In the genomic region with DNA sequence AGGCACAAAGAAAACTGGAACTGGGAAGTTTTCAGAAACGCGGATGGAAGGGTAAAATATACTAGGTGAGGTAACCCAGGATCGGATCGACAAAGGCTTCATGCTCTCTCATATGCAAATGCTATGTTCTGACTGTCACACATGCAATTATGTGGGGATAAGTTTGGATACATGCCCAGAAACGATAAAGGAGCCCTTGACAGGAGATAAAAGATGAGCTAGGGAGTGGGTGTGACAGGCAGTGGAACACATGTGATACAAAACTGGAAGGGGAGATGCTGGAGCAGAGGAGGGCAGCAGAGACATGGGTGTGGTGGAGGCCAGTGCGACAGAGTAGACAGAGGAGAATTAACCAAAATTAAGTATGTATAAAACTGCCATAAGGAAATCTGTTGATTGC, we compare ENCODE assay signal across 24 mouse cellular contexts.
DNase-seq lines count a peak whose midpoint lies in the region; ATAC-seq lines count a peak whose summit lies in the region.
"Had no signal": no experiment of that assay in that cellular context is flagged by ENCODE, and none has a peak within 500 bp of the region (broad histone marks: within the 10 kb centered on the region; RNA-seq: fewer than 3 reads in every experiment).

No protein-coding gene starts in this region.

- H3K4me1 ChIP-seq in forebrain, embryonic 13.5 days, result peaks cover 6% of the 10 kb centered on the region; the same call in 1 of the 2 replicates
- no peaks in the 10 kb centered on the region for H3K4me1 ChIP-seq in forebrain, embryonic 11.5 days (replicated peaks; ENCODE audit: control insufficient read depth, insufficient read depth, low read length)
- H3K4me1 ChIP-seq in hindbrain, embryonic 13.5 days (replicated peaks), result no peaks in the 10 kb centered on the region; the same call in 1 of the 2 replicates
- no peaks in the 10 kb centered on the region for H3K4me1 ChIP-seq in hindbrain, embryonic 11.5 days (replicated peaks; ENCODE audit: control insufficient read depth, insufficient read depth, low read length)
- 0 out of 2 replicates have a peak, but pooled peaks cover 5% of the 10 kb centered on the region for H3K4me1 ChIP-seq in midbrain, embryonic 13.5 days (replicated peaks)
- no peaks in the 10 kb centered on the region for H3K4me1 ChIP-seq in midbrain, embryonic 11.5 days (ENCODE audit: control insufficient read depth, insufficient read depth, low read length)
- H3K4me1 ChIP-seq: embryonic facial prominence, embryonic 10.5 days; heart, embryonic 10.5 days had no signal

- no peak overlapping the region for H3K4me2 ChIP-seq in forebrain, embryonic 13.5 days
- no peak overlapping the region for H3K4me2 ChIP-seq in forebrain, embryonic 11.5 days (ENCODE audit: low read depth, low read length, severe bottlenecking)
- no peak overlapping the region for H3K4me2 ChIP-seq in hindbrain, embryonic 13.5 days
- no peak overlapping the region for H3K4me2 ChIP-seq in hindbrain, embryonic 11.5 days (replicated peaks; ENCODE audit: low read depth, low read length)
- no peak overlapping the region for H3K4me2 ChIP-seq in midbrain, embryonic 13.5 days (replicated peaks)
- H3K4me2 ChIP-seq in midbrain, embryonic 11.5 days, result no peak overlapping the region

- no peaks in the 10 kb centered on the region for H3K27me3 ChIP-seq in forebrain, embryonic 13.5 days
- H3K27me3 ChIP-seq in forebrain, embryonic 11.5 days (ENCODE audit: control insufficient read depth, insufficient read depth, low read length), result no peaks in the 10 kb centered on the region
- no peaks in the 10 kb centered on the region for H3K27me3 ChIP-seq in hindbrain, embryonic 13.5 days
- no peaks in the 10 kb centered on the region for H3K27me3 ChIP-seq in hindbrain, embryonic 11.5 days (ENCODE audit: control insufficient read depth, insufficient read depth, low read length)
- H3K27me3 ChIP-seq in midbrain, embryonic 13.5 days, result no peaks in the 10 kb centered on the region
- H3K27me3 ChIP-seq in midbrain, embryonic 11.5 days (ENCODE audit: control insufficient read depth, insufficient read depth, low read length), result no peaks in the 10 kb centered on the region; the same call in 1 of the 2 replicates

- no peaks in the 10 kb centered on the region for H3K9me3 ChIP-seq in forebrain, embryonic 13.5 days (replicated peaks)
- H3K9me3 ChIP-seq in forebrain, embryonic 11.5 days (ENCODE audit: control insufficient read depth, low read length), result no peaks in the 10 kb centered on the region
- H3K9me3 ChIP-seq in hindbrain, embryonic 13.5 days, result no peaks in the 10 kb centered on the region
- H3K9me3 ChIP-seq in hindbrain, embryonic 11.5 days (ENCODE audit: control insufficient read depth, low read length), result no peaks in the 10 kb centered on the region
- no peaks in the 10 kb centered on the region for H3K9me3 ChIP-seq in midbrain, embryonic 13.5 days
- H3K9me3 ChIP-seq in midbrain, embryonic 11.5 days (ENCODE audit: control insufficient read depth, low read length), result no peaks in the 10 kb centered on the region
- H3K9me3 ChIP-seq: embryonic facial prominence, embryonic 10.5 days; G1E; heart, embryonic 10.5 days had no signal

- ATAC-seq in forebrain, embryonic 13.5 days, result peak; percentile 89
- ATAC-seq in forebrain, embryonic 11.5 days (replicated peaks; ENCODE audit: low FRiP score), result no peak
- ATAC-seq in hindbrain, embryonic 13.5 days (ENCODE audit: low FRiP score), result peak; percentile 43; the same call in 1 of the 2 replicates
- no peak for ATAC-seq in hindbrain, embryonic 11.5 days (ENCODE audit: low FRiP score)
- ATAC-seq in midbrain, embryonic 13.5 days, result 0 out of 2 replicates have a peak, but pooled peaks have one; percentile 43
- no peak for ATAC-seq in midbrain, embryonic 11.5 days (ENCODE audit: low FRiP score)
- ATAC-seq: CD4-positive, CD25-positive, alpha-beta regulatory T cell, adult 4 months; intestine, embryonic 16.5 days had no signal

- no peak for DNase-seq in forebrain, embryonic 11.5 days (ENCODE audit: low spot score)
- DNase-seq in hindbrain, embryonic 11.5 days (ENCODE audit: low spot score), result no peak
- no peak for DNase-seq in midbrain, embryonic 11.5 days (ENCODE audit: low spot score, missing footprints)
- DNase-seq in brain, embryonic 18.5 days (ENCODE audit: low read depth, low spot score), result peak; percentile 10
- DNase-seq in layer of hippocampus, adult 9-11 months, result no peak
- DNase-seq: adrenal gland, adult 8-10 months; adrenal gland, postnatal 36 days; B cell, adult 2 months; cerebellum, adult 18-20 months; cerebellum, adult 9-11 months; cerebellum, postnatal 36 days; gastrocnemius, adult 2 months; gastrocnemius, postnatal 36 days; heart, adult 18-20 months; heart, postnatal 10 days; kidney, adult 2 months had no signal

- 52% methylated on average over 6 of the region's 6 CpGs for WGBS in forebrain, embryonic 13.5 days
- WGBS in forebrain, embryonic 11.5 days, result 84% methylated on average over 6 of the region's 6 CpGs
- WGBS in hindbrain, embryonic 13.5 days, result 63% methylated on average over 6 of the region's 6 CpGs
- 86% methylated on average over 6 of the region's 6 CpGs for WGBS in hindbrain, embryonic 11.5 days
- 71% methylated on average over 6 of the region's 6 CpGs for WGBS in midbrain, embryonic 13.5 days
- WGBS in midbrain, embryonic 11.5 days, result 85% methylated on average over 6 of the region's 6 CpGs

- no peak overlapping the region for H3K4me3 ChIP-seq in forebrain, embryonic 13.5 days
- no peak overlapping the region for H3K4me3 ChIP-seq in forebrain, embryonic 11.5 days (ENCODE audit: low read depth, low read length)
- no peak overlapping the region for H3K4me3 ChIP-seq in hindbrain, embryonic 13.5 days
- no peak overlapping the region for H3K4me3 ChIP-seq in hindbrain, embryonic 11.5 days (ENCODE audit: low read depth, low read length)
- no peak overlapping the region for H3K4me3 ChIP-seq in midbrain, embryonic 13.5 days (replicated peaks)
- H3K4me3 ChIP-seq in midbrain, embryonic 11.5 days (ENCODE audit: low read depth, low read length), result no peak overlapping the region
- H3K4me3 ChIP-seq: embryonic facial prominence, embryonic 10.5 days; gastrocnemius, adult 2 months; heart, embryonic 10.5 days had no signal

- no peaks in the 10 kb centered on the region for H3K36me3 ChIP-seq in forebrain, embryonic 13.5 days (ENCODE audit: poor library complexity, severe bottlenecking)
- H3K36me3 ChIP-seq in forebrain, embryonic 11.5 days (ENCODE audit: control insufficient read depth, insufficient read depth, low read length), result no peaks in the 10 kb centered on the region
- H3K36me3 ChIP-seq in hindbrain, embryonic 13.5 days, result no peaks in the 10 kb centered on the region
- no peaks in the 10 kb centered on the region for H3K36me3 ChIP-seq in hindbrain, embryonic 11.5 days (ENCODE audit: control insufficient read depth, insufficient read depth, low read length)
- no peaks in the 10 kb centered on the region for H3K36me3 ChIP-seq in midbrain, embryonic 13.5 days
- no peaks in the 10 kb centered on the region for H3K36me3 ChIP-seq in midbrain, embryonic 11.5 days (ENCODE audit: control insufficient read depth, insufficient read depth, low read length)
- H3K36me3 ChIP-seq: embryonic facial prominence, embryonic 10.5 days; G1E; heart, embryonic 10.5 days had no signal

- no peak overlapping the region for H3K9ac ChIP-seq in forebrain, embryonic 13.5 days
- H3K9ac ChIP-seq in forebrain, embryonic 11.5 days (ENCODE audit: low read length), result no peak overlapping the region
- no peak overlapping the region for H3K9ac ChIP-seq in hindbrain, embryonic 13.5 days
- H3K9ac ChIP-seq in hindbrain, embryonic 11.5 days (ENCODE audit: low read depth, low read length), result no peak overlapping the region
- H3K9ac ChIP-seq in midbrain, embryonic 13.5 days (replicated peaks), result no peak overlapping the region
- H3K9ac ChIP-seq in midbrain, embryonic 11.5 days (ENCODE audit: low read length), result no peak overlapping the region

- H3K27ac ChIP-seq in forebrain, embryonic 13.5 days, result no peak overlapping the region
- H3K27ac ChIP-seq in forebrain, embryonic 11.5 days (ENCODE audit: low read depth, low read length), result no peak overlapping the region
- no peak overlapping the region for H3K27ac ChIP-seq in hindbrain, embryonic 13.5 days
- H3K27ac ChIP-seq in hindbrain, embryonic 11.5 days (ENCODE audit: low read depth, low read length), result no peak overlapping the region
- no peak overlapping the region for H3K27ac ChIP-seq in midbrain, embryonic 13.5 days
- no peak overlapping the region for H3K27ac ChIP-seq in midbrain, embryonic 11.5 days (ENCODE audit: low read depth, low read length)
- H3K27ac ChIP-seq: embryonic facial prominence, embryonic 10.5 days; gastrocnemius, adult 2 months; heart, embryonic 10.5 days had no signal

Comparison
In these comparisons a context has a peak if more than half of its experiments do, and no peak if none do; other contexts are left out.
1. ATAC-seq: peak in forebrain, embryonic 13.5 days (single experiment), hindbrain, embryonic 13.5 days (single experiment) and midbrain, embryonic 13.5 days (single experiment); none in forebrain, embryonic 11.5 days (single experiment), hindbrain, embryonic 11.5 days (single experiment) and midbrain, embryonic 11.5 days (single experiment).